Mouse (Mus musculus): Measurements from ENCODE around the gene Kit. TPM values are rescaled to one million over a fixed set of nuclear protein-coding genes. Genes with fewer than 3 reads are reported as not detected.

Gene Kit
- total RNA-seq, 1 experiment from 2014 or later = 4.0 TPM

DNA sequence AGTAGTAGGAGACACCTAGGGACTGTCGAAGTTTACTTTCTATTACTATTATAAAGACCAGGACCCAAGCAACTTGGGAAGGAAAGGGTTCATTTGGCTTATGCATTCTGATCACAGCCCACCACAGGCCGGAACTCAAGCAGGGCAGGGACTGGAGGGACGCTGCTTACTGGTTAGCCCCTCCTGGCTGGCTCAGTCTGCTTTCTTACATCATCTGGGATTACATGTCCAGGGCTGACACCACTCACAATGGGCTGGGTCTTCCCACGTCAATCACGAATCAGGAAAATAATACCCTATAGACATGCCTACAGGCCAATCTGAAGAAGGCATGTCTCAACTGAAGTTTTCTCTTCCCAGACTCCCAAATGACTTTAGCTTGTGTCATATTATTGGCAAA lies 122.2 kb downstream of the Kit start:
- ATAC-seq (ENCODE audit: extremely low read depth, insufficient number of reproducible peaks, low FRiP score, poor library complexity, severe bottlenecking) = no peak

DNA sequence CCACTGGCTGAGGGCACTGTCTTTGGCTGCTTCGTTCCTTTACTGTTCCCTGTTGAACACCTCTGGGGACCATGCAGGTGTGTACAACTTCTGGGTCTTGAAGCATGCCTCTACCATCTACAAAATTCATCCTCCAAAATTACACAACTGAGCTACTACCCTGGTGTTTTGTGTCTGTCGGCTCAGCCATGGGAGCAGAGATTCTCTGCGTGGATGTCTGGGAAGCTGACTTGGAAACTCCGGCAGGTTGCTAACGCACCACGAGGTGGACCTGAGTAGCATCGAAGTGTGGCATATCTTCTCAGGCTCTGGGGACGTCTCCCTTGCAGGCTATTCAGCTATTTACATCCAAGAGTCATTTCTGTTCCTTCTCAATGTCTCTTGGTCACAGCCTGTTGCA lies 123.8 kb downstream of the Kit start:
- no peak for ATAC-seq (ENCODE audit: extremely low read depth, insufficient number of reproducible peaks, low FRiP score, poor library complexity, severe bottlenecking)

DNA sequence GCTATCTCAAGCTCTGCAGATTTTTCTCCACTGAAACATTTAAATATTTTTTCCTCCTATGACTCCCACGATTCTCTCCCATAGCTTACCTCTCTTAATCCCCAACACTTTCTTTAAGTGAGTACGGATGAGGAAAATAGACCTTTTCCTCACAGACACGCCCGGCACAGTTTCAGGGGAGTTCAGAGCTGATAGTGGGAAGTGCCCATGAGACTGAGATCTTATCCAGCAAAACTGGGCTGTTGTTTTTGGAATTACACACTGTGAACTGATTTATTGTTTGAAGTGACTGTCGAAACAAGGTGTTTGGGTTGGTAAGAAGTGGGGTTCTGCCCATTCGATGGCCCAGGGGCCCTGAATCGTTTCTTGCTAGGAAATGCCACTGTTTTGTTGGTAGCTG lies 124.4 kb downstream of the Kit start:
- no peak for ATAC-seq (ENCODE audit: extremely low read depth, insufficient number of reproducible peaks, low FRiP score, poor library complexity, severe bottlenecking)

DNA sequence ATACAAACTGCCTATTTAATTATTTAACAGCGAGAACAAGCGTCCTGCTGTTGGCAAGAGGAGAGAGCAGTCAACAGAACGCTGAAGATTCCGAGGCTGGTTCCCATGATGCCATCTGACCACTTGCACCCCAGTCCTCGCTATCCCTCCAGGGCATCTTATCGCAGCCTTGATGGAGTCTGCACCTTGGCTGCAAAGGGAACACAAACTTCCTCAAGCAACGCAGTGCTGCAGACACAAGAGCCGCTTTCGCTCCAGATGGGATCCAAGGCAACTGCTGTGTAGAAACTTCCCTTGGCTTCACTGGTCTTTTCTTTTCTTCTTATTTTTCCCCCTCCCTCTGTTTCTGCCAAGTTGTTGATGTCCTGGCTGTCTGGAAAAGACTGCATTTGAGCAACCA lies 124.8 kb downstream of the Kit start:
- no peak for ATAC-seq (ENCODE audit: extremely low read depth, insufficient number of reproducible peaks, low FRiP score, poor library complexity, severe bottlenecking)

DNA sequence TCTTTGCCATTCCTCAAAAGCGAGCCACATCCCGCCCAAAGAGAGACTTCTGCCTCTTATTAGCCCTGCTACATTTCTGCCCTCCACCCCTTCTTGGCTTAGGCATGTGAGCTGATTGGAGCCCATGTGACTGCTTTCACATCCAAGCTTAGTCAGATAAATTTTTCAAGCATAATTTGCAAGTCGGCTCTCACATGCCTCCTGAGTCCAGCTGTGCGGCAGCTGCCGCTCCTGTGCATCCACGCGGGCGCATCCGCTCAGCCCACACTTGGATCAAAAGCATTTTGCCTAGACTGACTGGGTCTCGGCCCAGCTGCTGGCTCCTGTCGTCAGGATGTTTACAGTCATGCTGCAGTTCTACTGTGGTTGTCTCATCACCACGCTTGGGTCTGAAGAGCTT lies 126.9 kb downstream of the Kit start:
- ATAC-seq (ENCODE audit: extremely low read depth, insufficient number of reproducible peaks, low FRiP score, poor library complexity, severe bottlenecking) = no peak

DNA sequence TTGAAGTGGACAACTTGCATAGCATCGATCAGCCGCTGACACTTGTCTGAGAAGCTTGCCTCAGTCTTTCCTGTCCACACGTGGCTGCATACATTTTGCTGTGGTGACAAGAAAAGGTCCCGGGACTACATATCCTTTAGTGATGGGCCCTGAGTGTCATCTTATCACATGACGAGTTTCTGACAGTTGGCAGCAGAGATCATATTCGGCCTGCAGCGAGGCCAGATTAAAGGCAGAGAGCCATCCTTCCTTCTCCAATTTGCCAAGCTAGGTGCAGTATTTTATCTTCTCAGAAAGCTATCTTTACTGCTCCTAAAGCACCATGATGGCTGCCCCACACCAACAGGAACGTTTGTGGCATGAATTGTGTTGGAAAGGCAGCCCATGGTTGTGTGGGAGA lies 127.4 kb downstream of the Kit start:
- ATAC-seq (ENCODE audit: extremely low read depth, insufficient number of reproducible peaks, low FRiP score, poor library complexity, severe bottlenecking) = no peak

DNA sequence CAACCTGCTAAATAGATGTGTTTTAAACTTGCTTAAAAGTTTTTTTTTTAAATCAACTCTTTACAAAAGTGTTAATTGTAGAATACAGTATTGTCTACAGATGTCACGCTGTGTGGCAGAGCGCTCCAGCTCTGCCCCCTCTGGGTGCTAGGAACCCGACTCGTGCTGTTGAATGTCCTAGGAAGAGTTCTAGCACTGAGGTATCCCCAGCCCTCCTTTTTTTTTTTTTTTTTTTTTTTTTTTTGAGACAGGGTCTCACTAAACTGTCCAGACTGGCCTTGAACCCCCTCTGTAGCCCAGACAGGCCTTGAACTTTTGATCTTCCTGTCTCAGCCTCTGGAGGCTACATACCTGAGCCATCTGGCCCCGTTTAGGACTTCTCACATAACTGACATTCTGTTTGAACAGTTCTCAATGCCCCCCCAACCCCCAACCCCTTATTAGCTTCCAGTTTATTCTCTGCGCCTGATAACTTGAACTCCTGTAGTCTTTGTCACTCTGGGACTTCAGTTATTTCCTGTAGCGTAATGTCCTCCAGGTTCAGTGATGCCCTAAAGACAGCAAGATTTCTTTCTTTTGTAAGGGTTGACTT lies 130.0 kb downstream of the Kit start:
- ATAC-seq (ENCODE audit: extremely low read depth, insufficient number of reproducible peaks, low FRiP score, poor library complexity, severe bottlenecking) = no peak

DNA sequence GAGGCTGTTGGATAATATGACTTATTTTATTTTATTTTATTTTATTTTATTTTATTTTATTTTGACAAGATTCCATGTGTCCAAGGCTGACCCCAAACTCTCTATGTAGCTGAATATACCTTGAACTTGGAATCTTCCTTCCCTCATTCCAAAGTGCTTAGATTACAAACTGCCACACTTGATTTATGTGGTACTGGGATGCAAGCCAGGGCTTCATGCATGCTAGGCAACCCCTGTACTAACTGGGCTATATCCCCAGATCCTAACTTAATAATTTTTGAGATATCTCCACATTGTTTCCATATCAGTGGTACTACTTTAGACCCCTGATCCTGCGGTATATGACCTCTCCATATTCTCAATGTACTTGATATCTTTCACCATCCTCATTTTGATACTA lies 130.7 kb downstream of the Kit start:
- no peak for ATAC-seq (ENCODE audit: extremely low read depth, insufficient number of reproducible peaks, low FRiP score, poor library complexity, severe bottlenecking)

All from neutrophil, adult 5-6 weeks (primary cell).